ENCODE assay signal across 8 mouse cellular contexts in genomic region chr15:103342415-103342814, GRCm38 (mm10). TPM values are rescaled to one million over a fixed set of nuclear protein-coding genes. Genes with fewer than 3 reads are reported as not detected.
DNase-seq lines count a peak whose midpoint lies in the region; ATAC-seq and TF ChIP-seq lines count a peak whose summit lies in the region.

No protein-coding gene starts in this region.

- DNase-seq in midbrain, embryonic 14.5 days = peak; percentile 95
- DNase-seq in adrenal gland, adult 18-20 months (ENCODE audit: low spot score in 2 of 2) = peak; percentile 69 to 72
- peak; percentile 83 for DNase-seq in embryonic facial prominence, embryonic 10.5 days (ENCODE audit: low spot score)
- peak; percentile 95 for DNase-seq in hindbrain, postnatal 0 days (ENCODE audit: low spot score)
- DNase-seq in left cerebral cortex, postnatal 10 days (ENCODE audit: extremely low spot score in 1 of 2, low spot score in 2 of 2) = peak; percentile 77 to 78
- peak; percentile 56 for DNase-seq in testis, postnatal 14 days (ENCODE audit: low spot score)

- H3K9me3 ChIP-seq in midbrain, embryonic 14.5 days (ENCODE audit: control insufficient read depth, low read length) = no peaks in the 10 kb centered on the region
- H3K9me3 ChIP-seq in midbrain, embryonic 15.5 days = no peaks in the 10 kb centered on the region
- no peaks in the 10 kb centered on the region for H3K9me3 ChIP-seq in embryonic facial prominence, embryonic 10.5 days
- no peaks in the 10 kb centered on the region for H3K9me3 ChIP-seq in hindbrain, postnatal 0 days (ENCODE audit: low read length)

- H3K27ac ChIP-seq in midbrain, embryonic 14.5 days (replicated peaks; ENCODE audit: low read depth, low read length) = no peak overlapping the region
- no peak overlapping the region for H3K27ac ChIP-seq in midbrain, embryonic 15.5 days
- no peak overlapping the region for H3K27ac ChIP-seq in embryonic facial prominence, embryonic 10.5 days (replicated peaks)
- H3K27ac ChIP-seq in hindbrain, postnatal 0 days = no peak overlapping the region

- no peak for ATAC-seq in midbrain, embryonic 14.5 days (ENCODE audit: low FRiP score, low TSS enrichment)
- no peak for ATAC-seq in midbrain, embryonic 15.5 days (replicated peaks)
- 0 out of 2 replicates have a peak, but pooled peaks have one; percentile 16 for ATAC-seq in hindbrain, postnatal 0 days
- ATAC-seq in monocyte, adult 5-6 weeks (replicated peaks; ENCODE audit: insufficient number of reproducible peaks, low FRiP score, low TSS enrichment, poor library complexity, severe bottlenecking) = peak; percentile 54

- H3K9ac ChIP-seq in midbrain, embryonic 14.5 days (replicated peaks; ENCODE audit: low read length) = no peak overlapping the region
- H3K9ac ChIP-seq in midbrain, embryonic 15.5 days = no peak overlapping the region
- H3K9ac ChIP-seq in hindbrain, postnatal 0 days (replicated peaks; ENCODE audit: low read length) = no peak overlapping the region

- peaks cover 7% of the 10 kb centered on the region; the same call in 1 of the 2 replicates for H3K27me3 ChIP-seq in midbrain, embryonic 14.5 days (ENCODE audit: control insufficient read depth, insufficient read depth, low read length)
- H3K27me3 ChIP-seq in midbrain, embryonic 15.5 days (replicated peaks) = 0 out of 2 replicates have a peak, but pooled peaks cover 4% of the 10 kb centered on the region
- peaks cover 48% of the 10 kb centered on the region for H3K27me3 ChIP-seq in embryonic facial prominence, embryonic 10.5 days (replicated peaks; ENCODE audit: low read depth, poor library complexity, severe bottlenecking)
- H3K27me3 ChIP-seq in hindbrain, postnatal 0 days (ENCODE audit: insufficient read depth, low read length) = no peaks in the 10 kb centered on the region

- H3K4me2 ChIP-seq in midbrain, embryonic 14.5 days (ENCODE audit: low read length) = no peak overlapping the region
- H3K4me2 ChIP-seq in midbrain, embryonic 15.5 days = no peak overlapping the region
- H3K4me2 ChIP-seq in hindbrain, postnatal 0 days (ENCODE audit: low read depth, low read length) = no peak overlapping the region

- peaks cover 5% of the 10 kb centered on the region for H3K4me1 ChIP-seq in midbrain, embryonic 14.5 days (ENCODE audit: control insufficient read depth, insufficient read depth, low read length)
- peaks cover 39% of the 10 kb centered on the region for H3K4me1 ChIP-seq in midbrain, embryonic 15.5 days
- H3K4me1 ChIP-seq in embryonic facial prominence, embryonic 10.5 days = peaks cover 53% of the 10 kb centered on the region
- 0 out of 2 replicates have a peak, but pooled peaks cover 10% of the 10 kb centered on the region for H3K4me1 ChIP-seq in hindbrain, postnatal 0 days (ENCODE audit: insufficient read depth, low read length)

- WGBS in midbrain, embryonic 14.5 days = 15% methylated on average over 4 of the region's 4 CpGs
- 20% methylated on average over 4 of the region's 4 CpGs for WGBS in midbrain, embryonic 15.5 days
- 16% methylated on average over 4 of the region's 4 CpGs for WGBS in embryonic facial prominence, embryonic 10.5 days
- 13% methylated on average over 4 of the region's 4 CpGs for WGBS in hindbrain, postnatal 0 days

- H3K36me3 ChIP-seq in midbrain, embryonic 14.5 days (ENCODE audit: control insufficient read depth, insufficient read depth, low read length) = no peaks in the 10 kb centered on the region
- no peaks in the 10 kb centered on the region for H3K36me3 ChIP-seq in midbrain, embryonic 15.5 days (replicated peaks)
- H3K36me3 ChIP-seq in embryonic facial prominence, embryonic 10.5 days (replicated peaks) = peaks cover 38% of the 10 kb centered on the region
- H3K36me3 ChIP-seq in hindbrain, postnatal 0 days (ENCODE audit: insufficient read depth, low read length) = no peaks in the 10 kb centered on the region

- no peak overlapping the region for H3K4me3 ChIP-seq in midbrain, embryonic 14.5 days (replicated peaks; ENCODE audit: low read depth, low read length)
- H3K4me3 ChIP-seq in midbrain, embryonic 15.5 days = no peak overlapping the region
- no peak overlapping the region for H3K4me3 ChIP-seq in embryonic facial prominence, embryonic 10.5 days
- H3K4me3 ChIP-seq in hindbrain, postnatal 0 days (ENCODE audit: low read length) = no peak overlapping the region

- intact Hi-C loops in left cerebral cortex, postnatal 10 days (cut with DNase I) = no loop called here

- TF ChIP-seq CTCF in hindbrain, postnatal 0 days (IDR thresholded peaks at IDR 0.05; ENCODE audit: low read depth) = peak; percentile 90

RNA-seq across cellular contexts. Expression of gene Zfp385a, which starts 2.5 kb away (rescaled TPM):
- 18.3 and 20.9 TPM in 2 replicates for polyA plus RNA-seq in midbrain, embryonic 14.5 days (2014; fragmentation: Nextera tagmentation; extraction: Ambion mirVana)
- 24.4 and 25.6 TPM in 2 replicates for polyA plus RNA-seq in midbrain, embryonic 15.5 days (2015; fragmentation: Nextera tagmentation; extraction: Ambion mirVana)
- total RNA-seq in adrenal gland, adult 18-20 months (2021) = 10 to 100 TPM; 12.4 to 16.9 TPM
- 22.1 and 22.7 TPM in 2 replicates for polyA plus RNA-seq in embryonic facial prominence, embryonic 10.5 days (2016; fragmentation: Nextera tagmentation; extraction: Ambion mirVana)
- 20.6 and 25.8 TPM in 2 replicates for total RNA-seq in hindbrain, postnatal 0 days (2014; rRNA removed)
- polyA plus RNA-seq in hindbrain, postnatal 0 days (2015; fragmentation: Nextera tagmentation; extraction: Ambion mirVana) = 19.8 and 23.1 TPM in 2 replicates
- 10 to 100 TPM; 47.5 to 51.2 TPM for total RNA-seq in left cerebral cortex, postnatal 10 days (2021)
- total RNA-seq in monocyte, adult 5-6 weeks (2017) = 0.85 to 3.7 TPM (median 1.7 TPM) in 3 replicates

RNA-seq across cellular contexts. Expression of gene Itga5, which starts 24.1 kb away (rescaled TPM):
- 3.5 and 6.4 TPM in 2 replicates for polyA plus RNA-seq in midbrain, embryonic 14.5 days (2014; fragmentation: Nextera tagmentation; extraction: Ambion mirVana)
- 7.3 and 8.2 TPM in 2 replicates for polyA plus RNA-seq in midbrain, embryonic 15.5 days (2015; fragmentation: Nextera tagmentation; extraction: Ambion mirVana)
- total RNA-seq in adrenal gland, adult 18-20 months (2021) = 10 to 100 TPM; 27.1 to 31.7 TPM
- polyA plus RNA-seq in embryonic facial prominence, embryonic 10.5 days (2016; fragmentation: Nextera tagmentation; extraction: Ambion mirVana) = 29.5 and 29.7 TPM in 2 replicates
- total RNA-seq in hindbrain, postnatal 0 days (2014; rRNA removed) = 8.2 and 8.3 TPM in 2 replicates
- polyA plus RNA-seq in hindbrain, postnatal 0 days (2015; fragmentation: Nextera tagmentation; extraction: Ambion mirVana) = 4.9 and 5.0 TPM in 2 replicates
- 1 to 10 TPM; 6.0 to 6.6 TPM for total RNA-seq in left cerebral cortex, postnatal 10 days (2021)
- 3.1 to 26.6 TPM (median 11.4 TPM) in 3 replicates for total RNA-seq in monocyte, adult 5-6 weeks (2017)

RNA-seq across cellular contexts. Expression of gene Gpr84, which starts 32.0 kb away (rescaled TPM):
- polyA plus RNA-seq in midbrain, embryonic 14.5 days (2014; fragmentation: Nextera tagmentation; extraction: Ambion mirVana) = 0.16 and 0.26 TPM in 2 replicates
- polyA plus RNA-seq in midbrain, embryonic 15.5 days (2015; fragmentation: Nextera tagmentation; extraction: Ambion mirVana) = 0.31 and 0.34 TPM in 2 replicates
- not detected for total RNA-seq in adrenal gland, adult 18-20 months (2021)
- polyA plus RNA-seq in embryonic facial prominence, embryonic 10.5 days (2016; fragmentation: Nextera tagmentation; extraction: Ambion mirVana) = 0.16 and 0.29 TPM in 2 replicates
- total RNA-seq in hindbrain, postnatal 0 days (2014; rRNA removed) = 0.58 and 0.86 TPM in 2 replicates
- 0.30 and 0.37 TPM in 2 replicates for polyA plus RNA-seq in hindbrain, postnatal 0 days (2015; fragmentation: Nextera tagmentation; extraction: Ambion mirVana)
- total RNA-seq in left cerebral cortex, postnatal 10 days (2021) = under 1 TPM; 0.67 to 0.97 TPM
- total RNA-seq in monocyte, adult 5-6 weeks (2017) = 0.53 to 1.2 TPM (median 0.87 TPM) in 3 replicates

Comparison
In these comparisons a context has a peak if more than half of its experiments do, and no peak if none do; other contexts are left out.
1. ATAC-seq: peak in hindbrain, postnatal 0 days (single experiment) and monocyte, adult 5-6 weeks (single experiment); none in midbrain, embryonic 14.5 days (single experiment) and midbrain, embryonic 15.5 days (single experiment).
2. Peak in every context shown above with its lines, with median percentiles within 50 percentile points of each other: DNase-seq.